Mouse (Mus musculus) G1E (cell line): Measurements from ENCODE around the gene Naif1. TPM values are rescaled to one million over a fixed set of nuclear protein-coding genes. Genes with fewer than 3 reads are reported as not detected.
"Not testable (repeated sequence)": the region's sequence is repeated elsewhere in the genome, so short reads cannot be mapped to it uniquely, and the experiment has no call there.

ENCODE experiments used
- ATAC-seq: 2 replicates; pipeline ENCODE4 v1.8.0; 2016; ENCODE audit warnings: mild to moderate bottlenecking; ENCODE audit not compliant: insufficient number of reproducible peaks, poor library complexity, low FRiP score, severe bottlenecking; ENCODE audit errors: extremely low read depth
- DNase-seq: peaks from one replicate; pipeline ENCODE4 v3.0.0; 2012; ENCODE audit warnings: low spot score
- H3K27me3 ChIP-seq: 2 replicates; pipeline ENCODE4 v1.6.1; 2012; ENCODE audit warnings: mild to moderate bottlenecking, low read length, inconsistent platforms; ENCODE audit not compliant: insufficient read depth
- H3K36me3 ChIP-seq: replicated peaks from 2 replicates; pipeline ENCODE3; 2012; ENCODE audit warnings: mild to moderate bottlenecking, inconsistent platforms
- H3K4me1 ChIP-seq: 2 replicates; pipeline ENCODE4 v1.6.1; 2012; ENCODE audit warnings: low read depth, low read length, inconsistent platforms, mixed read lengths; ENCODE audit not compliant: insufficient read depth
- H3K4me3 ChIP-seq: 2 replicates; pipeline ENCODE4 v1.5.1; 2012; ENCODE audit warnings: low read depth, mild to moderate bottlenecking, inconsistent platforms, low read length, moderate library complexity, mixed read lengths
- H3K9me3 ChIP-seq: replicated peaks from 2 replicates; pipeline ENCODE4 v1.6.1; 2012; ENCODE audit warnings: inconsistent platforms
- CTCF ChIP-seq: IDR thresholded peaks from 2 replicates; pipeline ENCODE4 v1.5.1; 2012; ENCODE audit warnings: low read depth, low read length, inconsistent platforms, mixed read lengths
- GATA1 ChIP-seq: IDR thresholded peaks from 2 replicates; pipeline ENCODE4 v1.6.1; 2012; ENCODE audit warnings: borderline replicate concordance, low read length, inconsistent platforms, mixed read lengths
- GATA2 ChIP-seq: IDR thresholded peaks from 2 replicates; pipeline ENCODE4 v1.6.1; 2012; ENCODE audit warnings: low read depth, low read length, inconsistent platforms, borderline replicate concordance
- POLR2AphosphoS5 ChIP-seq: IDR thresholded peaks from 2 replicates; pipeline ENCODE4 v1.6.1; 2012; ENCODE audit warnings: low read depth, low read length, inconsistent platforms; ENCODE audit not compliant: insufficient replicate concordance
- TAL1 ChIP-seq: conservative IDR thresholded peaks from 2 replicates; pipeline ENCODE4 v1.6.1; 2012; ENCODE audit warnings: low read depth, low read length, inconsistent platforms, mixed read lengths
- polyA plus RNA-seq: library from polyadenylated mRNA; stranded (reverse); fragments of >175 nt; gene quantifications from 2 replicates; pipeline ENCODE4 v1.2.3, GENCODE M21; 2012
- total RNA-seq, 2 experiments: library from RNA; stranded (forward) in 1 of 2; stranded (reverse) in 1 of 2; fragments of 200-1000 nt in 1 of 2; fragments of >200 nt in 1 of 2; fragmentation: Nextera tagmentation in 1 of 2; gene quantifications; 2 replicates each; pipeline ENCODE4 v1.2.3; 2014 to 2017

Gene Naif1
- total and polyA plus RNA-seq, 3 experiments: 3.9 to 6.9 (median 4.0) TPM

- Histone ChIP-seq H3K36me3 (no peaks in the 10 kb centered on the region), H3K4me3 (no peak overlapping the region), H3K27me3 (peaks cover 4% of the 10 kb centered on the region), H3K9me3 (no peaks in the 10 kb centered on the region), H3K4me1 (peaks cover 10% of the 10 kb centered on the region)
- TF ChIP-seq CTCF (no peak), GATA1 (no peak), POLR2AphosphoS5 (no peak)
- ATAC-seq (no peak), DNase-seq (no peak)
These were observed 14.1 kb downstream of the Naif1 start for GRCm38 (mm10) chr2:32464212-32464891.

GRCm38 (mm10) chr2:32471001-32471680 is 20.9 kb downstream of the Naif1 start:
- H3K4me1 ChIP-seq: no peaks in the 10 kb centered on the region
- no peak overlapping the region for H3K4me3 ChIP-seq
- H3K36me3 ChIP-seq: no peaks in the 10 kb centered on the region
- DNase-seq (no peak), ATAC-seq (no peak)
- TF ChIP-seq GATA1 (no peak), CTCF (no peak), TAL1 (no peak), POLR2AphosphoS5 (no peak), GATA2 (no peak)
- peaks cover 8% of the 10 kb centered on the region for H3K27me3 ChIP-seq
- H3K9me3 ChIP-seq: peaks cover 4% of the 10 kb centered on the region

- ATAC-seq (no peak), DNase-seq (no peak)
- no peaks in the 10 kb centered on the region for H3K36me3 ChIP-seq
- peaks cover 8% of the 10 kb centered on the region for H3K27me3 ChIP-seq
- peaks cover 4% of the 10 kb centered on the region for H3K9me3 ChIP-seq
- TF ChIP-seq GATA2: no peak
- TF ChIP-seq POLR2AphosphoS5: no peak
- peak; percentile 47 for TF ChIP-seq CTCF
- no peaks in the 10 kb centered on the region for H3K4me1 ChIP-seq
- H3K4me3 ChIP-seq: no peak overlapping the region
These were observed 21.4 kb downstream of the Naif1 start for GRCm38 (mm10) chr2:32471681-32472061.

GRCm38 (mm10) chr2:32475361-32475760 is 25.1 kb downstream of the Naif1 start:
- not testable (repeated sequence) for ATAC-seq, H3K36me3 ChIP-seq, H3K9me3 ChIP-seq, H3K4me3 ChIP-seq, H3K27me3 ChIP-seq, H3K4me1 ChIP-seq, DNase-seq

GRCm38 (mm10) chr2:32482351-32482750 is 32.1 kb downstream of the Naif1 start:
- no peak for TF ChIP-seq GATA1
- TF ChIP-seq CTCF: no peak
- no peak for TF ChIP-seq POLR2AphosphoS5
- TF ChIP-seq TAL1: no peak
- no peak for TF ChIP-seq GATA2
- H3K36me3 ChIP-seq: peaks cover 37% of the 10 kb centered on the region
- H3K9me3 ChIP-seq: no peaks in the 10 kb centered on the region
- no peak overlapping the region for H3K4me3 ChIP-seq
- DNase-seq (no peak), ATAC-seq (no peak)
- peaks cover 8% of the 10 kb centered on the region for H3K4me1 ChIP-seq
- H3K27me3 ChIP-seq: peaks cover 7% of the 10 kb centered on the region

GRCm38 (mm10) chr2:32483179-32483875 is 33.1 kb downstream of the Naif1 start:
- Histone ChIP-seq H3K27me3 (peaks cover 7% of the 10 kb centered on the region), H3K4me1 (peaks cover 14% of the 10 kb centered on the region), H3K9me3 (no peaks in the 10 kb centered on the region), H3K4me3 (no peak overlapping the region), H3K36me3 (peaks cover 40% of the 10 kb centered on the region)
- DNase-seq: no peak
- no peak for ATAC-seq
- TF ChIP-seq POLR2AphosphoS5 (no peak), GATA2 (no peak), GATA1 (no peak), CTCF (no peak), TAL1 (no peak)

GRCm38 (mm10) chr2:32484933-32485332 is 34.7 kb downstream of the Naif1 start:
- peaks cover 4% of the 10 kb centered on the region; the same call in 1 of the 2 replicates for H3K27me3 ChIP-seq
- no peak overlapping the region for H3K4me3 ChIP-seq
- DNase-seq (no peak), ATAC-seq (no peak)
- H3K36me3 ChIP-seq: peaks cover 45% of the 10 kb centered on the region
- TF ChIP-seq TAL1 (no peak), GATA1 (no peak)
- H3K9me3 ChIP-seq: no peaks in the 10 kb centered on the region
- H3K4me1 ChIP-seq: peaks cover 24% of the 10 kb centered on the region
